Mouse (Mus musculus) bone marrow, adult 2 months (tissue): Measurements from ENCODE around the gene Abr.

Source experiments
- CTCF ChIP-seq: fragments of 200-500 bp; IDR thresholded peaks from 2 replicates; pipeline ENCODE4 v1.5.1; 2011; ENCODE audit warnings: low read length, control low read depth; ENCODE audit not compliant: control insufficient read depth, insufficient read depth
- POLR2A ChIP-seq: fragments of 200-500 bp; IDR thresholded peaks from 2 replicates; pipeline ENCODE4 v1.6.1; 2011; ENCODE audit warnings: low read depth, mild to moderate bottlenecking, control low read depth, low read length, borderline replicate concordance; ENCODE audit not compliant: control insufficient read depth

DNA sequence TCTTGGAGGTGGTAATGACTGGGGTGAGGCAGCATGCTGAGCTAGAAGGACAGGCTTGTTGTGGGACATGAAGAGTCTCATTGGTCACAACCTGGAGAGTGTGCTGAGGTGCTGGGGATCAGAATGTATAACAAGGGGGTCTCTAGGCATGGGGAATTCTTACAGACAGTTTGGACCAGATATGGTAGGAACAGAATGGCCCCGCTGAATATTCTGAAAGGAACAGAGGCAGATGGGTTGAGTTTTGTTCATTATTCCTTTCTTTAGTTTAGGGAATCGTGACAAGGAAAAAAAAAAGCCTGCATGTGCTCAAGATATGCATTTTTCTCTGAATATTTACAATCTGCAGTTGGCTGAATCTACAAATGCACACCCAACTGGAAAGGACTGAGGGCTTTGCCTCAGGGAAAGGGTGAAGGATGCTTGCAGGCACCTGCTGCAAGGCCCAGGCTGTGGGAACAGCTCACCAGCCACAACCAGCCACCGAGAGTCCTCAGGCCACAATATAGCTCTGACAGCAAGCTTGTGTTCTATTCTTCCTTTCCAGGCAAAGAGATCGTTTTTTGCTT lies 73.9 kb downstream of the Abr start:
- TF ChIP-seq POLR2A (no peak), CTCF (no peak)
